Comparison of ENCODE assay signal across 8 mouse cellular contexts in genomic region chr11:87662407-87662806, GRCm38 (mm10). TPM values are rescaled to one million over a fixed set of nuclear protein-coding genes. Genes with fewer than 3 reads are reported as not detected.
A peak's percentile ranks its signal among the peaks of the same experiment; 100 is the strongest.
DNase-seq lines count a peak whose midpoint lies in the region; ATAC-seq lines count a peak whose summit lies in the region.

Gene Rnf43 (plus strand): TSS chr11:87662722.

- peak; percentile 74 for DNase-seq in Muller cell, postnatal 12 days (ENCODE audit: inconsistent ontology term)
- peak; percentile 85 for DNase-seq in cerebellum, adult 9-11 months
- DNase-seq in frontal cortex, adult 2 months (ENCODE audit: extremely low spot score in 1 of 2, low spot score in 1 of 2), result peak; percentile 60 to 94
- peak; percentile 90 for DNase-seq in hindbrain, embryonic 11.5 days (ENCODE audit: low spot score)
- DNase-seq in layer of hippocampus, postnatal 10 days (ENCODE audit: low spot score in 2 of 2), result peak; percentile 90
- peak; percentile 92 for DNase-seq in lung, postnatal 10 days
- peak; percentile 77 for DNase-seq in ovary, postnatal 36 days (ENCODE audit: low spot score)
- DNase-seq in thymus, postnatal 25 days, result peak; percentile 91

- no peak within 1 kb of the TSS for H3K27ac ChIP-seq in hindbrain, embryonic 11.5 days (ENCODE audit: low read depth, low read length)

- H3K4me2 ChIP-seq in hindbrain, embryonic 11.5 days (replicated peaks; ENCODE audit: low read depth, low read length), result peak within 1 kb of the TSS; percentile 34

- no peaks in the 10 kb centered on the region for H3K4me1 ChIP-seq in hindbrain, embryonic 11.5 days (replicated peaks; ENCODE audit: control insufficient read depth, insufficient read depth, low read length)

- H3K4me3 ChIP-seq in hindbrain, embryonic 11.5 days (ENCODE audit: low read depth, low read length), result peak within 1 kb of the TSS; percentile 20

- peaks cover 7% of the 10 kb centered on the region; the same call in 1 of the 2 replicates for H3K27me3 ChIP-seq in hindbrain, embryonic 11.5 days (ENCODE audit: control insufficient read depth, insufficient read depth, low read length)

- ATAC-seq in hindbrain, embryonic 11.5 days (ENCODE audit: low FRiP score), result no peak

- H3K9me3 ChIP-seq in hindbrain, embryonic 11.5 days (ENCODE audit: control insufficient read depth, low read length), result no peaks in the 10 kb centered on the region

- H3K9ac ChIP-seq in hindbrain, embryonic 11.5 days (ENCODE audit: low read depth, low read length), result no peak within 1 kb of the TSS

- 0% methylated on average over 8 of the region's 8 CpGs for WGBS in hindbrain, embryonic 11.5 days

- no peaks in the 10 kb centered on the region for H3K36me3 ChIP-seq in hindbrain, embryonic 11.5 days (ENCODE audit: control insufficient read depth, insufficient read depth, low read length)

RNA-seq across cellular contexts. Expression of gene Rnf43, which starts in this region (rescaled TPM):
- polyA plus RNA-seq in frontal cortex, adult 2 months (2012; rRNA removed), result 1.4 and 1.7 TPM in 2 replicates
- 1.1 and 1.5 TPM in 2 replicates for polyA plus RNA-seq in hindbrain, embryonic 11.5 days (2014; fragmentation: Nextera tagmentation; extraction: Ambion mirVana)
- total RNA-seq in layer of hippocampus, postnatal 10 days (2021), result 1 to 10 TPM; 3.8 to 4.0 TPM
